Comparison of ENCODE assay signal across 17 mouse cellular contexts in the genomic region with DNA sequence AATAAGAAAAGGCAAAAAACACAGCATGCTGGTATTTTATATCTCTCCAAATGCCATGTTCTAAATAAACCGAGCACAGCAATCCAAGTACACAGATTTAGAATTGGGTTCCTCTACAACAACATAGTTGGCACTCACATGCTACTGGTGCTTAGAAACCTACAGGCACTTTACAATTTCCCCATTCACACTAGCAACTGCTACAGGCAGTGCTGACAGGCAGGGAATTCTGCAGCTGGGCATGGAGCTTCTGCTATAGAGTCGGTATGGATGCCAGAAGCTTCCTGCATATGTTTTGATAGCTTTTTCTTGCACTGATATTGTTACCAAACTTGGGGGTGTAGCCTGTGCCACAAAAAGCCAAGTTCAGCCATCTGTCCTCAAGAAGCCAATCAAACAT.
A peak's percentile ranks its signal among the peaks of the same experiment; 100 is the strongest.
DNase-seq lines count a peak whose midpoint lies in the region; ATAC-seq and TF ChIP-seq lines count a peak whose summit lies in the region.
"Had no signal": no experiment of that assay in that cellular context is flagged by ENCODE, and none has a peak within 500 bp of the region (broad histone marks: within the 10 kb centered on the region; RNA-seq: fewer than 3 reads in every experiment).

No protein-coding gene starts in this region.

- no peaks in the 10 kb centered on the region for H3K27me3 ChIP-seq in midbrain, postnatal 0 days (ENCODE audit: insufficient read depth, low read length)
- no peaks in the 10 kb centered on the region for H3K27me3 ChIP-seq in midbrain, embryonic 15.5 days (replicated peaks)
- H3K27me3 ChIP-seq: embryonic facial prominence, embryonic 15.5 days; liver, embryonic 15.5 days; midbrain, embryonic 12.5 days had no signal

- ATAC-seq in midbrain, postnatal 0 days (ENCODE audit: low FRiP score), result no peak
- ATAC-seq in midbrain, embryonic 15.5 days (replicated peaks), result no peak

- H3K4me1 ChIP-seq in midbrain, postnatal 0 days (ENCODE audit: insufficient read depth, low read length), result no peaks in the 10 kb centered on the region
- H3K4me1 ChIP-seq in midbrain, embryonic 15.5 days, result 0 out of 2 replicates have a peak, but pooled peaks cover 4% of the 10 kb centered on the region
- H3K4me1 ChIP-seq: embryonic facial prominence, embryonic 15.5 days; liver, embryonic 15.5 days; midbrain, embryonic 12.5 days had no signal

- intact Hi-C loops in left cerebral cortex, postnatal 36 days (cut with DNase I), result no loop called here

- no peak for TF ChIP-seq CTCF in midbrain, postnatal 0 days (IDR thresholded peaks at IDR 0.05)
- TF ChIP-seq CTCF in layer of hippocampus, adult 2 months (conservative IDR thresholded peaks at IDR 0.05), result no peak

- no peaks in the 10 kb centered on the region for H3K36me3 ChIP-seq in midbrain, postnatal 0 days (ENCODE audit: insufficient read depth, low read length)
- H3K36me3 ChIP-seq in midbrain, embryonic 15.5 days (replicated peaks), result no peaks in the 10 kb centered on the region
- H3K36me3 ChIP-seq: embryonic facial prominence, embryonic 15.5 days; liver, embryonic 15.5 days; midbrain, embryonic 12.5 days had no signal

- H3K4me3 ChIP-seq in midbrain, postnatal 0 days (ENCODE audit: low read depth, low read length), result no peak overlapping the region
- H3K4me3 ChIP-seq in midbrain, embryonic 15.5 days, result no peak overlapping the region
- no peak overlapping the region for H3K4me3 ChIP-seq in layer of hippocampus, adult 2 months
- H3K4me3 ChIP-seq: embryonic facial prominence, embryonic 15.5 days; liver, embryonic 15.5 days; midbrain, embryonic 12.5 days had no signal

- H3K4me2 ChIP-seq in midbrain, postnatal 0 days (ENCODE audit: low read depth, low read length, poor library complexity, severe bottlenecking), result no peak overlapping the region
- no peak overlapping the region for H3K4me2 ChIP-seq in midbrain, embryonic 15.5 days
- H3K4me2 ChIP-seq: embryonic facial prominence, embryonic 15.5 days; heart, embryonic 11.5 days; liver, embryonic 15.5 days; midbrain, embryonic 12.5 days had no signal

- WGBS in midbrain, postnatal 0 days, result 84% methylated on average over 2 of the region's 2 CpGs
- WGBS in midbrain, embryonic 15.5 days, result 86% methylated on average over 2 of the region's 2 CpGs

- H3K9me3 ChIP-seq in midbrain, postnatal 0 days (ENCODE audit: low read length), result no peaks in the 10 kb centered on the region
- H3K9me3 ChIP-seq in midbrain, embryonic 15.5 days, result no peaks in the 10 kb centered on the region
- H3K9me3 ChIP-seq: embryonic facial prominence, embryonic 15.5 days; liver, embryonic 15.5 days; midbrain, embryonic 12.5 days had no signal

- H3K9ac ChIP-seq in midbrain, postnatal 0 days (replicated peaks; ENCODE audit: low read length, poor library complexity, severe bottlenecking), result no peak overlapping the region
- H3K9ac ChIP-seq in midbrain, embryonic 15.5 days, result no peak overlapping the region
- H3K9ac ChIP-seq: embryonic facial prominence, embryonic 15.5 days; liver, embryonic 15.5 days; midbrain, embryonic 12.5 days had no signal

- H3K27ac ChIP-seq in midbrain, postnatal 0 days (ENCODE audit: low read depth, low read length), result no peak overlapping the region
- H3K27ac ChIP-seq in midbrain, embryonic 15.5 days, result no peak overlapping the region
- peak overlapping the region; percentile 15; the same call in 1 of the 2 replicates for H3K27ac ChIP-seq in layer of hippocampus, adult 2 months
- H3K27ac ChIP-seq: embryonic facial prominence, embryonic 15.5 days; liver, embryonic 15.5 days; midbrain, embryonic 12.5 days had no signal

- peak; percentile 19 for DNase-seq in midbrain, postnatal 0 days (ENCODE audit: low spot score)
- DNase-seq in layer of hippocampus, adult 2 months (ENCODE audit: low spot score in 2 of 2), result peak; percentile 21 to 29
- DNase-seq in left cerebral cortex, postnatal 36 days (ENCODE audit: low spot score in 2 of 2), result peak; percentile 28 to 41
- no peak for DNase-seq in adrenal gland, postnatal 10 days
- no peak for DNase-seq in thymus, adult 18-20 months
- DNase-seq in gastrocnemius, adult 18-20 months (ENCODE audit: low spot score), result no peak
- DNase-seq: adrenal gland, postnatal 36 days; cerebellum, adult 18-20 months; gastrocnemius, postnatal 10 days; heart, postnatal 36 days; kidney, postnatal 10 days; thymus, adult 2 months had no signal

Comparison
In these comparisons a context has a peak if more than half of its experiments do, and no peak if none do; other contexts are left out.
1. DNase-seq: peak in midbrain, postnatal 0 days (single experiment), layer of hippocampus, adult 2 months (2 of 2) and left cerebral cortex, postnatal 36 days (2 of 2); none in adrenal gland, postnatal 10 days (single experiment), thymus, adult 18-20 months (0 of 2) and gastrocnemius, adult 18-20 months (single experiment).